In genomic region chr13:65278383-65279341, GRCm38 (mm10) we compare ENCODE assay signal across 8 mouse cellular contexts. TPM values are rescaled to one million over a fixed set of nuclear protein-coding genes. Genes with fewer than 3 reads are reported as not detected.
DNase-seq lines count a peak whose midpoint lies in the region; ATAC-seq lines count a peak whose summit lies in the region.

Gene Zfp369 (plus strand): TSS chr13:65278814.

- DNase-seq in NIH3T3 (ENCODE audit: low read depth): peak; percentile 94
- DNase-seq in cerebellum, postnatal 10 days: peak; percentile 97 to 98
- peak; percentile 91 to 93 for DNase-seq in frontal cortex, postnatal 10 days (ENCODE audit: low spot score in 2 of 2)
- peak; percentile 94 to 96 for DNase-seq in layer of hippocampus, postnatal 14 days (ENCODE audit: low spot score in 2 of 2)
- DNase-seq in lung, postnatal 14 days: peak; percentile 94
- DNase-seq in retina, adult 2 months (ENCODE audit: low read depth, low spot score): peak; percentile 79
- peak; percentile 92 to 94 for DNase-seq in thymus, postnatal 36 days

- under 1% methylated on average over 50 of the region's 50 CpGs for WGBS in hindbrain, embryonic 12.5 days

- H3K4me2 ChIP-seq in hindbrain, embryonic 12.5 days (replicated peaks): peak within 1 kb of the TSS; percentile 59

- H3K4me3 ChIP-seq in hindbrain, embryonic 12.5 days: peak within 1 kb of the TSS; percentile 61

- peak within 1 kb of the TSS; percentile 71 for H3K9ac ChIP-seq in hindbrain, embryonic 12.5 days

- no peaks in the 10 kb centered on the region for H3K27me3 ChIP-seq in hindbrain, embryonic 12.5 days

- peak; percentile 99 for ATAC-seq in hindbrain, embryonic 12.5 days (ENCODE audit: low FRiP score)

- H3K36me3 ChIP-seq in hindbrain, embryonic 12.5 days: peaks cover 46% of the 10 kb centered on the region

- H3K27ac ChIP-seq in hindbrain, embryonic 12.5 days: peak within 1 kb of the TSS; percentile 90

- peaks cover 25% of the 10 kb centered on the region for H3K9me3 ChIP-seq in hindbrain, embryonic 12.5 days (replicated peaks)

- 0 out of 2 replicates have a peak, but pooled peaks cover 3% of the 10 kb centered on the region for H3K4me1 ChIP-seq in hindbrain, embryonic 12.5 days

RNA-seq across cellular contexts. Expression of gene Zfp369, which starts in this region (rescaled TPM):
- 23.3 TPM in 2 replicates for polyA plus RNA-seq in hindbrain, embryonic 12.5 days (2016; fragmentation: Nextera tagmentation; extraction: Ambion mirVana)
- total RNA-seq in layer of hippocampus, postnatal 14 days (2021): 10 to 100 TPM; 65.6 to 66.3 TPM

Comparison
In these comparisons a context has a peak if more than half of its experiments do, and no peak if none do; other contexts are left out.
1. Peak in every context shown above with its lines: DNase-seq, ATAC-seq, H3K4me3 ChIP-seq and H3K27ac ChIP-seq.